Mouse (Mus musculus): ENCODE results near the gene Scnm1.

Scnm1 gene

DNA sequence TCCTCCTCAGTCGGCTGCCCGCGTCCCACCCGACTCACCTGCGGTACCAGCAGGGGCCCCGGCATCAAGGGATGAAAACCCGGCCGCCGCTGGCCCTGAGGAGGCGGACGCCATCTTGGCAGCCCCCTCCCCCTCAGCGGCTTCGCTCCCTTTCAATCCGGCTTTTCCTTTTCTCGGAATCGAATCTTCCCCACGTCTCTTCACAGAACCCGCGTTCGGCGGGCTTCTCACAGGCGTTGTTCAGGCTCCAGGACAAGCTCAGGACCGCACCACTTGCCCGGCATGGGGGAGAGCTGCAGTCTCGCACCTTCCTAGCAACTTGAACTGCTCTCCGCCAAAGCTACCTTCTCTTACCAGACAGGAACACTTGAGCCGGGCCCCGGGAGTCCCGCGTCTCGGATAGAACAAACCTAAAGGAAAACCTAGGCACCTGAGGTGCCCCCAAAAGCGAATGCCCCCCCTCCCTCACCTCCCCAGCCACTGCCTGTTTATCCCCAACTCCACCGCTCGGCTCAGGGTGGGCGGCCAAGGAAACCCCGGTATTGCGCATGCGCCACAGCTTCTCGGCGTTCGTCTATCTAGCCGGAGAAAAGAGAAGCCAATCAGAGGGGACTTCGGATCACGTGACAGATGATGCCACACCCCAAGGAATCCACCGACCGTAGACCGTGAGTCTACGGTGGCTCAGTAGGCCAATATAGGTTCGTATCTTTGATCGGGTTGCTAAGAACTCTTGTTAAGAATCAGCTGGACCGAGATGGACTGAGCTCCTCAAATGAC lies 27.3 kb downstream of the Scnm1 start, which contains the start of gene Pip5k1a:
Gene Pip5k1a, minus strand, starts transcription at position 593 of the 780 bp plus-strand sequence.
- peak; percentile 95 to 97 for DNase-seq

DNA sequence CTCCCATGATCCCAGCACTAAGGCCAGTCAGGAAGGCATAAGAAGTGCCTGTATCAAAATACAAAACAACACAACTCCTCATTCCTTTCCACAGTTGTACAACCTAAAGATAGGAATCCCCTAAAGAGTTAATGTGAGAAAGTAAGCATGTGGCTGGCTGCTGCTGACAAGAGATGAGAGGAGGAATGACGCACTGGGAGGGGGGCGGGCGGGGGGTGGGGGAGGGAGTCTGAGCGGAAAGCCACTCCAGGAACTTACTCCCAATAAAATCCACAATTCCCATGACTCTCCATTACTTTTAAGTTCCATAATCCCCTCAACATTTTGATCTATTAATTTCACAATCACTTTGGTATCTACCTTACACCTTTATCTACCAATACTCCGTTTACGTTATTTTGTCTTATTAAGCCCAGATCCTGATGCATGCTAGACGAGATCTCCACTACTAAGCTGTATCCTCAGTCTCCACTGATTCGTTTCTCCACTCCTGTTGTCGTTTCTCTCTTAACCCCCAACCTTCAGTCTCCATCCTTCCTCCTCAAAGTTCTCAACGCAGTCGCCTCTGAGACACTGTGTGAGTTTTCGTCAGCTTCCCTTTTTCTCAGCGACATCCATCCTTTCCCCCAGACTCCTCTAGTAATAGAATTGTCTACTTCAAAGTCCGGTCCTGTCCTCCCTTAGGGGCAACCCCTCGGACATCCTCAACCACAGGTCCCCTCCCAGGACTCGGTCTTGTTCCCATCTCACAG lies 28.0 kb downstream of the Scnm1 start:
- no peak for DNase-seq

DNA sequence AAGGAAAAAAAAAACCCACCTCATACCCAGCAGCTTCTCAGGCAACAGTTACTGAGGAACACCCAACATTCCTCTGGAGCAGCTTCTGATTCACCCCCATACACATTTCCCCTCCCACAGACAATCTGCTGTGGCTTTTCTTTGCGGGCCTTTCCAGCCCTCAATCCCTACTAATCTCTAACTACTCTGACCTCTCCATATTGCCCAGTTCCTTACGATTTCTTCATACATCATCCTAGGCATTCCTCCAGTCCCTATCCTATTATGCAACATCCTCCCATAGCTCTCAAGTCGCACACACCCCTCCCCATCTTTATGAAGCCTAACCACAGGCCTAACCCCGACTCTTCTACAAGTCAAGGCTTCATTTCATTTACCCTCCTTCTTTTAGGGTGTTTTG lies 28.7 kb downstream of the Scnm1 start:
- DNase-seq, result no peak

DNA sequence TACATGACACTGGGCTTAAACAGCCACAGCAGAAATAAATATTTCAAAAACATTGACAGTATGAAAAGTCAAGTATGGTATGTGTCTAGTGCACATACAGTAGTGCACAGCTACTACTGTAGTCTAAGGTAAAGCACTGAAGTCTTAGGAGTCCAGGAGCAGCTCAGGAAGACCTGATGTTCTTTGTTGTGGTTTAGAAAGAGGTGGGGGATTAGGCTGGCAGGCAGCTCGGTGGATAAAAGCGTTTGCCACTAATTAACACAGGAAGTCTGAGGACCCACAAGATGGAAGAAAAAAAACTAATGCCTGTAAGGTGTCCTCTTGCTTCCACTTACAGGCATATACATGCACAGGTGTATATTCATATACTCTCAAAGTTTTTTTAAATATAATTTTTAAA lies 33.0 kb downstream of the Scnm1 start:
- no peak for DNase-seq

DNA sequence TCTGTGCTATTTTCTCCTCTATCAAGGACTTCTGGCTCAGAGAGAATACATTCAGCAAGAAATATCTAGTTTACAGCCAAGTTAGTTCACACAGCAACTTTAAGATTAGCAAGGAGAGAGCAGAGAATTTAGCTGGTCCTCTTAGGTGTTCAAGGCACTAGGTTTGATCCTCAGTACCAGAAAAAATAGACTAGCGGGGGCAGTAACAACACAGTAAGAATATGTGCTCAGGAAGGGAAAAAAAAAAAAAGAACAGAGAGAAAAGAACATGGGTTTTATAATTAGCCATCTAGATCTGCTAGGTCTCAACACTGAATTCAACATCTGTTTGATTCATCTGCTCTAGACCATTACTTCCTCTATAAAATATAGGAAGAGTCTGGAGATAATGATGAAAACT lies 45.7 kb downstream of the Scnm1 start:
- DNase-seq, result no peak

Data from kidney, adult 8-10 months (tissue).